Mouse (Mus musculus) myocyte (in vitro differentiated cells): ENCODE measurements around the gene Dock6. TPM values are rescaled to one million over a fixed set of nuclear protein-coding genes. Genes with fewer than 3 reads are reported as not detected.

Experiments
- H3K27me3 ChIP-seq: one replicate; pipeline ENCODE4 v1.6.1; 2011; ENCODE audit not compliant: control insufficient read depth, insufficient read depth, insufficient read length
- H3K36me3 ChIP-seq: one replicate; pipeline ENCODE4 v1.6.1; 2011; ENCODE audit not compliant: control insufficient read depth, insufficient read depth
- H3K4me2 ChIP-seq: one replicate; pipeline ENCODE4 v1.6.1; 2011; ENCODE audit warnings: low read depth, control low read depth
- H3K4me3 ChIP-seq: one replicate; pipeline ENCODE4 v1.5.1; 2011; ENCODE audit warnings: mild to moderate bottlenecking, control low read depth, moderate library complexity
- H3K79me2 ChIP-seq: one replicate; pipeline ENCODE4 v1.6.1; 2011; ENCODE audit not compliant: control insufficient read depth, insufficient read depth
- H3ac ChIP-seq: one replicate; pipeline ENCODE4 v1.6.1; 2011; ENCODE audit not compliant: control insufficient read depth, insufficient read length
- CEBPB ChIP-seq: IDR thresholded peaks from 2 replicates; pipeline ENCODE4 v1.6.1; 2011; ENCODE audit warnings: mild to moderate bottlenecking, moderate library complexity; ENCODE audit not compliant: poor library complexity, insufficient read depth, severe bottlenecking
- E2F4 ChIP-seq: IDR thresholded peaks from one replicate; pipeline ENCODE4 v1.6.1; 2011; ENCODE audit warnings: mild to moderate bottlenecking, control low read depth, moderate library complexity; ENCODE audit not compliant: insufficient read depth
- MAX ChIP-seq: IDR thresholded peaks from one replicate; pipeline ENCODE4 v1.6.1; 2011; ENCODE audit warnings: low read depth, mild to moderate bottlenecking, control low read depth
- MYOD1 ChIP-seq, 3 experiments: IDR thresholded peaks; one replicate each; pipeline ENCODE4 v1.6.1; 2011; ENCODE audit warnings: control low read depth in 2 of 3, low read depth in 2 of 3, mild to moderate bottlenecking in 2 of 3, moderate library complexity in 1 of 3; ENCODE audit not compliant: insufficient read length in 2 of 3, control insufficient read depth in 1 of 3
- MYOG ChIP-seq, 3 experiments: IDR thresholded peaks; one replicate each; pipeline ENCODE4 v1.6.1; 2011; ENCODE audit warnings: control low read depth in 2 of 3, low read depth in 2 of 3, mild to moderate bottlenecking in 2 of 3; ENCODE audit not compliant: insufficient read length in 2 of 3, control insufficient read depth in 1 of 3, insufficient read depth in 1 of 3
- POLR2A ChIP-seq: IDR thresholded peaks from one replicate; pipeline ENCODE4 v1.6.1; 2011; ENCODE audit warnings: low read depth, mild to moderate bottlenecking, control low read depth, moderate library complexity; ENCODE audit not compliant: insufficient read length
- POLR2AphosphoS2 ChIP-seq: IDR thresholded peaks from one replicate; pipeline ENCODE4 v1.6.1; 2011; ENCODE audit warnings: low read depth, control low read depth; ENCODE audit not compliant: insufficient read length
- REST ChIP-seq: IDR thresholded peaks from one replicate; pipeline ENCODE4 v1.6.1; 2011; ENCODE audit warnings: mild to moderate bottlenecking, control low read depth, moderate library complexity; ENCODE audit not compliant: insufficient read depth, insufficient read length
- SRF ChIP-seq: IDR thresholded peaks from one replicate; pipeline ENCODE4 v1.6.1; 2011; ENCODE audit warnings: low read depth; ENCODE audit not compliant: control insufficient read depth, insufficient read length
- TCF12 ChIP-seq: IDR thresholded peaks from one replicate; pipeline ENCODE4 v1.6.1; 2011; ENCODE audit warnings: mild to moderate bottlenecking, control low read depth; ENCODE audit not compliant: poor library complexity, insufficient read depth, severe bottlenecking
- TCF3 ChIP-seq: IDR thresholded peaks from one replicate; pipeline ENCODE4 v1.6.1; 2011; ENCODE audit warnings: low read depth, control low read depth; ENCODE audit not compliant: insufficient read length
- USF1 ChIP-seq: IDR thresholded peaks from one replicate; pipeline ENCODE4 v1.6.1; 2011; ENCODE audit warnings: low read depth, mild to moderate bottlenecking, control low read depth, moderate library complexity
- polyA plus RNA-seq: library from polyadenylated mRNA; unstranded; fragments of >200 nt; fragmentation: generic; extraction: Trizol; gene quantifications from one replicate; pipeline ENCODE4 v1.2.1, GENCODE M21; 2012; ENCODE audit warnings: missing spikeins

Gene Dock6
- polyA plus RNA-seq, 1 experiment = 20.3 TPM

GRCm38 (mm10) chr9:21830461-21830850 is 22.0 kb downstream of the Dock6 start:
- Histone ChIP-seq H3K36me3 (no peaks in the 10 kb centered on the region), H3K27me3 (no peaks in the 10 kb centered on the region), H3K4me2 (no peak overlapping the region), H3K4me3 (no peak overlapping the region), H3ac (no peak overlapping the region), H3K79me2 (no peaks in the 10 kb centered on the region)
- no peak for TF ChIP-seq MYOG (IDR thresholded peaks at IDR 0.05; ENCODE audit: control insufficient read depth in 1 of 3, insufficient read depth in 1 of 3, insufficient read length in 2 of 3, low read depth in 2 of 3)
- no peak for TF ChIP-seq TCF3
- TF ChIP-seq SRF = no peak
- no peak for TF ChIP-seq CEBPB
- no peak for TF ChIP-seq POLR2AphosphoS2
- no peak for TF ChIP-seq TCF12
- no peak for TF ChIP-seq MAX
- no peak for TF ChIP-seq MYOD1 (IDR thresholded peaks at IDR 0.05; ENCODE audit: control insufficient read depth in 1 of 3, insufficient read length in 2 of 3, low read depth in 2 of 3)
- TF ChIP-seq USF1 = no peak
- TF ChIP-seq POLR2A = no peak
- no peak for TF ChIP-seq REST
- no peak for TF ChIP-seq E2F4

- Histone ChIP-seq H3K36me3 (no peaks in the 10 kb centered on the region), H3K27me3 (no peaks in the 10 kb centered on the region), H3ac (no peak overlapping the region), H3K4me2 (no peak overlapping the region), H3K79me2 (no peaks in the 10 kb centered on the region), H3K4me3 (no peak overlapping the region)
- no peak for TF ChIP-seq REST
- no peak for TF ChIP-seq MYOG (IDR thresholded peaks at IDR 0.05; ENCODE audit: control insufficient read depth in 1 of 3, insufficient read depth in 1 of 3, insufficient read length in 2 of 3, low read depth in 2 of 3)
- TF ChIP-seq USF1 = no peak
- TF ChIP-seq CEBPB = no peak
- no peak for TF ChIP-seq E2F4
- TF ChIP-seq MAX = no peak
- no peak for TF ChIP-seq POLR2AphosphoS2
- no peak for TF ChIP-seq TCF12
- TF ChIP-seq POLR2A = no peak
- no peak for TF ChIP-seq MYOD1 (IDR thresholded peaks at IDR 0.05; ENCODE audit: control insufficient read depth in 1 of 3, insufficient read length in 2 of 3, low read depth in 2 of 3)
- no peak for TF ChIP-seq TCF3
Measured at GRCm38 (mm10) chr9:21829834-21830460, 22.5 kb downstream of the Dock6 start.

GRCm38 (mm10) chr9:21824366-21824765 is 28.1 kb downstream of the Dock6 start:
- TF ChIP-seq MAX (no peak), USF1 (no peak), POLR2A (no peak), TCF12 (no peak), SRF (no peak), MYOD1 (IDR thresholded peaks at IDR 0.05; ENCODE audit: control insufficient read depth in 1 of 3, insufficient read length in 2 of 3, low read depth in 2 of 3) (no peak), POLR2AphosphoS2 (no peak), E2F4 (no peak), CEBPB (no peak), REST (no peak), MYOG (IDR thresholded peaks at IDR 0.05; ENCODE audit: control insufficient read depth in 1 of 3, insufficient read depth in 1 of 3, insufficient read length in 2 of 3, low read depth in 2 of 3) (no peak), TCF3 (no peak)
- Histone ChIP-seq H3K27me3 (no peaks in the 10 kb centered on the region), H3K79me2 (no peaks in the 10 kb centered on the region), H3K4me3 (no peak overlapping the region), H3ac (no peak overlapping the region), H3K36me3 (no peaks in the 10 kb centered on the region), H3K4me2 (no peak overlapping the region)

- no peak overlapping the region for H3K4me2 ChIP-seq
- TF ChIP-seq POLR2A = no peak
- TF ChIP-seq USF1 = no peak
- TF ChIP-seq TCF12 = no peak
- TF ChIP-seq MYOG (IDR thresholded peaks at IDR 0.05; ENCODE audit: control insufficient read depth in 1 of 3, insufficient read depth in 1 of 3, insufficient read length in 2 of 3, low read depth in 2 of 3) = no peak
- no peak for TF ChIP-seq MYOD1 (IDR thresholded peaks at IDR 0.05; ENCODE audit: control insufficient read depth in 1 of 3, insufficient read length in 2 of 3, low read depth in 2 of 3)
- no peak for TF ChIP-seq E2F4
- no peak for TF ChIP-seq REST
- no peak for TF ChIP-seq TCF3
- TF ChIP-seq CEBPB = no peak
- no peak for TF ChIP-seq SRF
- no peak for TF ChIP-seq MAX
- no peak for TF ChIP-seq POLR2AphosphoS2
- no peak overlapping the region for H3K4me3 ChIP-seq
- H3ac ChIP-seq = no peak overlapping the region
- H3K36me3 ChIP-seq = no peaks in the 10 kb centered on the region
- no peaks in the 10 kb centered on the region for H3K79me2 ChIP-seq
- H3K27me3 ChIP-seq = no peaks in the 10 kb centered on the region
Measured at GRCm38 (mm10) chr9:21823957-21824356, 28.5 kb downstream of the Dock6 start.
